Mouse (Mus musculus): ENCODE results near the gene Txndc2.

Gene Txndc2

DNA sequence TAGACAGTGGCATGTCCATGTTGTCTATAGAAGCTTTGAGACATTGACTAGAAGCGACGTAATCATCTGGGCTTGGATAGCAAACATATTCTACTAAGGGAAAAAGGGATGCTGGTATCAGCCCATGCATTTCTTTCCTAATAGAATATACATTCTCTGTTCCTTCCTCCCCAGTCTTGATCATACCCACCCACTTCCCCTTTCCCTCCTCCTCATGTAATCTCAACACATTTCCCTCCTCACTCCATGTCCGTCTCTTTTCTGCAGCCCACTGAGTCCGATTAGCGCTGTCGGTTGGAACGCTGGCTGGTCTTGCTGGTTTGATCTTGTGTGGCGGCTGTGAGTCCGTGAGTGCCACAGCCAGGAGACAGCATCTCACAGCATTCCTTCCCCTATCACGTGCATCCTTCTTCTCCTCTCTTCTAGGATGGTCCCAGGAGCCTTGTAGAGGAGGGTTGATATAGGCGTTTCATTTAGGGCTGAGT lies at the start of gene Txndc2:
Txndc2 (minus strand) TSS at position 435 of the 485 bp plus-strand sequence.
- DNase-seq (ENCODE audit: low spot score): no peak

- DNase-seq (ENCODE audit: low spot score): peak; percentile 15
These were observed 41.8 kb upstream of the Txndc2 start for GRCm38 (mm10) chr17:65683731-65684130.

- no peak for DNase-seq (ENCODE audit: low spot score)
These were observed 41.3 kb upstream of the Txndc2 start for GRCm38 (mm10) chr17:65683316-65683715.

DNA sequence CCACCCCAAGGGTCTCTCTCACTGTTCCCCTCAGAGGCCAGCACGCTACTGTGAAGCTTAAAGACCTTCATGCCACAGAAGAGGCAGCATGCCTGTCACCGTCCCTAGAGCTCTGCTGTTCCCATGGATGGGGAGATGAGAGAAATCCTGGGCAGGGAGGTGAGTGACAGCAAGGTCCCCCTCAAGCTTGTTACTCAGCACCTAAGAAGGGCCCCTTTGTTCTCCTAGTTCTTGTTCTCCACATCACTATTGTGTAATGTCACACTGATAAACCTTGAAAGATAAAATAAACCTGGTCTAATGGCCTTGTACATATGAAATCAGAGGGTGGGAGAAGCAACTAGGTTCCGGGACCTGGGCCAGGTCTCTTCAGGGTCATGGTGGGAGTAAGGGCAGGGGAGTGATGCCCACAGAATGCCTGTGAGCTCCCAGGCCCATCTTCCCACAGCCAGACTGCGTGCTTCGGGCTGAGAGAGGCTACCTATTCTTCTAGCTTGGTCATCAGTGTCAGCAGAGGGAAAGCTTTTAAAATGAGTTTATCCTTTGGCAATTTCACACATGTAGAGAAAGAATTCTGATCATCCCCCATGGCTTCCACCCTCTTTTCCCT lies 40.2 kb upstream of the Txndc2 start:
- DNase-seq (ENCODE audit: low spot score): no peak

- no peak for DNase-seq (ENCODE audit: low spot score)
These were observed 39.5 kb upstream of the Txndc2 start for GRCm38 (mm10) chr17:65681516-65681915.

DNA sequence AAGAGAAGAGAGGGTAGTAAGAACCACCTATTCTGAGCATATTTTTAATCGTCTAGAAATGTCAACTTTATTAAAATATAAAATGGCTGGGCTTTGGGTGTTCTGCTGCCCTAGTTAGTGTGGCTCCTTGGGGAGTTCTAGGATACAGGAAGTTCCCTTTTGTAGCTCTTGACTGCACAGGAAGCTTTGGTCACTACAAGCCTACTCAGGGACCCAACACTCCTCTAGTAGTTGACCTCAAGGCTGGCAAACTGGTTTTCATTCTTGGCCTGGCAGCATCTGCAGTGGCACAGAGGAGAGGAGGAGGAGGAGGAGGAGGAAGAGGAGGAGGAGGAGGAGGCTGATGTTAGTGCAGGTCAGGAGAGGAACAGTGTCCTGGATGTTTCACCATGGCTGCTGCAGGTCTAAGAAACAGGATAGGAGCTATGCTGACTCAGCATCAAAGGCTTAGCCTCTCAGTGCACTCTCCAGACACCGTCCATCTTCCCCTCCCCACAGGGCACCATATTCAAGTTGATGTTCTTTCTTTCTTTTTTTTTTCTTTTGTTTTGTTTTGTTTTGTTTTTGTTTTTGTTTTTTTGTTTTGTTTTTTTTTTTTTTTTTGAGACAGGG lies 38.9 kb upstream of the Txndc2 start:
- no peak for DNase-seq (ENCODE audit: low spot score)

DNA sequence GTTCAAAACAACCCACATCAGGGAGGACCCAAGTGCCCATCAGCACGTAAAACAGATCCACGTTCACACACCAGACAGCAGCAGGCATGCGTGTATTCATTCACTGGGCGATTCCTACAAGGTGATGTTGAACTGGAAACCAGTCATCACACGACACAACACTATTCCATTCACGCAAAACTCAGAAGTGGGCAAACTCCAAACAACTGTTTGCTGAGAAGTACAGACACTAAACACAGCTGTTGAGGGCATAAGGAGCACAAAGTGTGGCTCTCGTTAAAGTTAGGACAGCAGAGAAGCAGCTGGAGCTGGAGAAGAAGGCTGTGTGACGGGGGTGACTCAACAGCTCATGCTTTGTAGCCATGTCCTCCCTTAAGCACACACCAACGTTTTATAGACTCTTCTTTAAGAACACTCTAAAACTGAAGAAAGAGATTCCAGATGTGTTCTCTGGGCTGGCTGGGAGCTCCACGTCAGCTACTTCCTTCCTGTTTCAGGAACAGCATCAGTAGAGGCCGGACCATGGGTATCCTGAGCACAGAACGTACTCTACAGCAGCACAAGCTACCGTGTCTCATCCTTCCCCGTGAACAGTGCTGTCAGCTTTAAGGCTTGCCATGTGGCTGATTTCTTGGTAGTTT lies 38.0 kb upstream of the Txndc2 start:
- DNase-seq (ENCODE audit: low spot score): no peak

DNA sequence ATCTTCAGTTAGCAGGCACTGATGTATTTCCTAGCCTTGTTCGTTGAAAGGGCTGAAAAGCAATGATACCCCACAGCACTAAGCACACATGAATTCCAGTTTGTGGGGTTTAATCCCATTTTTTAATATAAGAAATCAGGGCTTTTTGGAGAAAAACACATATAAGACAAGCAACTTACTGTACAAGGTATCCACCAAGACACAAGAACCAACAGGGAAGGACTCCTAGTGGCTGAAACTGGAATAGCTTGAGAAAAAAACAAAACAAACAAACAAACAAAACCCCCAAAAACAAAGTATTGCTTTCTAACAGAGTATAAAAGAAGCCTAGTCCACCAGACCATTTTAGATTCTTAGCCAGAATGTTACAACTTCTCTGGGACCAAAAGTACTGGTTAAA lies 35.8 kb upstream of the Txndc2 start:
- DNase-seq (ENCODE audit: low spot score): no peak

DNA sequence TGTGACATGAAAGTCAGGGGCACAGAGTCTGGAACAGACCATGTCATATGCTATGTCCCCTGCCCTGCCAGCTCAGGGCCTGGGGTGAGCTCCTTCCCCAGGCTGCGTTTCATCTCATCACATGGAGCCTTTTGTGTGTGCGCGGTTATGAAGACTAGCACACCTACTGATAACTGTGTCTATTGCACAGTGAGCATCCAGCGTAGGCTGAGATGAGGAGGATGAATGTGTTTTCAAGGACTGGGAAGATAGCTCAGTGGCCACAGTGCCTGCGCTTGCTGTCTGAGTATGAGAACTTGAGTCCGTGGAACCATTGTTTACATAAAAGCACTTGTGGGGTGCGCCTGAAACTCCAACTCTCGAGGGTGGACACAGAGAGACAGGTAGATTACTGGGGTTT lies 34.6 kb upstream of the Txndc2 start:
- no peak for DNase-seq (ENCODE audit: low spot score)

DNA sequence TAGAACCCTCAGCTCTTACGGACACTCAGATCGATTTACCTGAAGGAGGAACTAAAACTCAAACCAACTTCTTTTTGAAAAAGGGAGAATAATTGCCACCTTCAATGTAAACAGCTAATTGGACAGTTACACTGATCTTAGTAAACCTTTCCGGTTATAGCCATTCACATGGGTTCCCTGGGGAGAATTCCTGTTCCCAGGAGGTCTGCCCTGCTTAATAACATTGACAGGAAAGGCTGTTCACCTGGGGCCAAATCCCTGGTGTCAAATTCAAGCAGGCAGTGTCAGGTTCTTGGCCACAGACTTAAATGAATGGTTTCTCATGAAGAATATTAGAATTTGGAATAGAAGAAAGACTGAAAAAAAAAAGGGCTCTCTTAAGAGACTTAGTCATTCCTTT lies 34.0 kb upstream of the Txndc2 start:
- no peak for DNase-seq (ENCODE audit: low spot score)

- peak; percentile 18 for DNase-seq (ENCODE audit: low spot score)
These were observed 32.8 kb upstream of the Txndc2 start for GRCm38 (mm10) chr17:65674710-65675171.

DNA sequence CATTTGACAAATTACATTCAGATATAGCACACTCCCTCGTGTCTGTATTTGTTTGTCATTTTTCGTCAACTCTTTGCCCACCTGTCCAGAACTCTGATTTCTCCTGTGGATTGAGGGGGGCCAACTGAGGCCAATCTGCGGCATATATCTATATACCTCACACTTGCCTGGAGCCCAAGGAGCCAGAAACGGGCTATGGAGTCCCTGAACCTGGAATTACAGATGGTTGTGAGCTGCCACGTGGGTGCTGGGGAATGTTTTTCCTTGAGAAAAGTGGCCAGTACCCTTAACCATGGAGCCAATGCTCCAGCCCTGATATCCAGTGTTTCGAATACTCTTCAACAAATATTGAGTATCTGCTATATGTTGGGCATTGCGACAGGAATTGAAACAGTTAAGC lies 31.0 kb upstream of the Txndc2 start:
- no peak for DNase-seq (ENCODE audit: low spot score)

GRCm38 (mm10) chr17:65669061-65669460 lies 27.1 kb upstream of the Txndc2 start:
- DNase-seq (ENCODE audit: low spot score): no peak

DNA sequence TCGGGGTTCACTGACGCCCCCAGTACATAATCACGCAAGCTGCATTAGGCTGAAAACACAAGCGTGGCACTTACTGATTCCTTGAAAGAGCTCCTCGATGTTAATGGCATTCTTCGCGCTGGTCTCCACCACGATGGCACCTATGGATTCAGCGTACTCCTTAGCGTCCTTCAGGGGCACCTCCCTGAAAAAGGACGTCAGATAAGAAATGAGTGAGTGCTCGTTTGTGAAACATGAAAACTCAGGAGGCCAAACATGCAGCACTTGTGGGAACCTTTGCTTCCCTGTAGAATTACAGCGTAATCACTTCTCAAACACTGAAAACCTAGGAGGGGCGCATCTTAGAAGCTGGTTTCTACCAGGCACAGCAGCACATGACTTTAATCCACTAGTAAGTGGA lies 25.8 kb upstream of the Txndc2 start:
- DNase-seq (ENCODE audit: low spot score): no peak

DNA sequence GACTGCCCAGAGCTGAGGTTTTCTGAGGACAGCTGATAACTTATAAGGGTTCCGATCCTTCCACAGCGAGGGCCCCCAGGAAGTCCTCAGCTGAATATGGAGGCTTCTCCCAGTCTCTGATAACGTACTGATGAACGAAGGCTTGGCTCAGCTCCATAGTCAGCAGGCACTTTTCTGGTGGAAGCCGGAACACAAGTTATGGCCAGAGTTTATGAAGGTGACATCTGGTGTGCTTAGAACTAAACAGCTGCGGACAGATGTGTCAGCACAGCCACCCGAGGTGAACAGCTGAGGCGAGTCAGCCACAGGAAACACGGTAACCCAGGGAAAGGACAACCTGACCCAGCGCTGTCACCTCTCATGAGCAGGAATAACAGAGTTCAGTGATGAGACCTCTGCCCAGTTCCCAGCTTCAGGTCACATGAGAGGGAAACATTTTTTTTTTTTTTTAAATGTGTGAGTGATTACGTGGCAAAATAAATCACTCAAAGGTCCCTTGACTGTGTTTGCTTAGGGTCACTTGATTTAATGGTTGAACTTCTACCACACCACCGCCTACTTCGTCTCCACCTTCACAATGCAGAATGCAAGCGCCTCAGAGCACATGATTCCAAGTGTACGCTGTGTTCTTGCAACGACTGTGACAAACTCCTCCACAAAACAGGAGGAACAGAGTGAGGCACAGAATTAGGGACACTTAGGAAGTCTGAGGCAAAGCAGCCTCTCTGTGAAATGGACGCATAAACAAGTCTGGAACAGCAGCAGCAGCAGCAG lies 24.6 kb upstream of the Txndc2 start:
- no peak for DNase-seq (ENCODE audit: low spot score)

GRCm38 (mm10) chr17:65665786-65666387 lies 23.9 kb upstream of the Txndc2 start:
- DNase-seq (ENCODE audit: low spot score): no peak

GRCm38 (mm10) chr17:65663329-65664078 lies 21.5 kb upstream of the Txndc2 start:
- no peak for DNase-seq (ENCODE audit: low spot score)

GRCm38 (mm10) chr17:65662662-65663061 lies 20.7 kb upstream of the Txndc2 start:
- DNase-seq (ENCODE audit: low spot score): no peak

GRCm38 (mm10) chr17:65658416-65658815 lies 16.4 kb upstream of the Txndc2 start:
- no peak for DNase-seq (ENCODE audit: low spot score)

- no peak for DNase-seq (ENCODE audit: low spot score)
These were observed 16.0 kb upstream of the Txndc2 start for GRCm38 (mm10) chr17:65657958-65658357.

- no peak for DNase-seq (ENCODE audit: low spot score)
These were observed 14.8 kb upstream of the Txndc2 start for GRCm38 (mm10) chr17:65656731-65657130.
